Mouse (Mus musculus): Measurements from ENCODE around the gene Celf2. TPM values are rescaled to one million over a fixed set of nuclear protein-coding genes. Genes with fewer than 3 reads are reported as not detected.

Gene Celf2
- polyA plus RNA-seq, 1 experiment = 127 TPM

- TF ChIP-seq CTCF (IDR thresholded peaks at IDR 0.05; ENCODE audit: low read depth, low read length) = no peak
- Histone ChIP-seq H3K4me3 (ENCODE audit: insufficient read depth, low read length) (no peak overlapping the region), H3K4me1 (ENCODE audit: control insufficient read depth, insufficient read depth, low read length) (no peaks in the 10 kb centered on the region), H3K27ac (ENCODE audit: insufficient read depth, low read depth, low read length) (no peak overlapping the region)
Measured at GRCm38 (mm10) chr2:7395935-7396334, 113.4 kb downstream of the Celf2 start.

- H3K4me3 ChIP-seq (ENCODE audit: insufficient read depth, low read length) = no peak overlapping the region
- H3K27ac ChIP-seq (ENCODE audit: insufficient read depth, low read depth, low read length) = no peak overlapping the region
Measured at GRCm38 (mm10) chr2:7395473-7395872, 113.9 kb downstream of the Celf2 start.

GRCm38 (mm10) chr2:7392500-7392899 is 116.9 kb downstream of the Celf2 start:
- no peak overlapping the region for H3K27ac ChIP-seq (ENCODE audit: insufficient read depth, low read depth, low read length)
- H3K4me3 ChIP-seq (ENCODE audit: insufficient read depth, low read length) = no peak overlapping the region
- no peak for TF ChIP-seq POLR2A (IDR thresholded peaks at IDR 0.05; ENCODE audit: borderline replicate concordance, low read depth, low read length)
- no peak for TF ChIP-seq CTCF (IDR thresholded peaks at IDR 0.05; ENCODE audit: low read depth, low read length)
- no peaks in the 10 kb centered on the region for H3K4me1 ChIP-seq (ENCODE audit: control insufficient read depth, insufficient read depth, low read length)

More at GRCm38 (mm10) chr2:7395473-7395872, 113.9 kb downstream of the Celf2 start:
- TF ChIP-seq POLR2A (IDR thresholded peaks at IDR 0.05; ENCODE audit: borderline replicate concordance, low read depth, low read length) (no peak), CTCF (IDR thresholded peaks at IDR 0.05; ENCODE audit: low read depth, low read length) (no peak)
- H3K4me1 ChIP-seq (ENCODE audit: control insufficient read depth, insufficient read depth, low read length) = no peaks in the 10 kb centered on the region

DNA sequence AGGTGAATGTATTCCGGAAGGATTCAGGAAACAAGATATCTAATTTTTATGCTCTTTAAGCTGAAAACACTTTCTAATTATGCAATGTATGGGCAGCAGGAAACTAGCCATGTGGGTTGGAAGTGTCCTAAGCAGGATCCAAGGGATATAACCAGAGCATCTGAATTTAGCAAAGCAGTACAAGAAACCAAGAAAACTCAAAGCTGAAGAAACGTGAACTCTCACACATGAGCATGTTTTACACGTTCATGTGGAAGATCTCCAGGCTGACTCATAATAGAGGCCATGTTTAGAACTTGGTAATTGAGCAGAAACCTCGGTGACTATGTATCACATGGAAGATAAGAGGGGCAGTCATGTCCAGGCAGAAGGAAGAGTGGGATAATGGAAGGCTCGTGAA is 120.1 kb downstream of the Celf2 start:
- Histone ChIP-seq H3K27ac (ENCODE audit: insufficient read depth, low read depth, low read length) (no peak overlapping the region), H3K4me1 (ENCODE audit: control insufficient read depth, insufficient read depth, low read length) (no peaks in the 10 kb centered on the region), H3K4me3 (ENCODE audit: insufficient read depth, low read length) (no peak overlapping the region)
- TF ChIP-seq CTCF (IDR thresholded peaks at IDR 0.05; ENCODE audit: low read depth, low read length) = no peak
- no peak for TF ChIP-seq POLR2A (IDR thresholded peaks at IDR 0.05; ENCODE audit: borderline replicate concordance, low read depth, low read length)

GRCm38 (mm10) chr2:7378736-7379135 is 130.6 kb downstream of the Celf2 start:
- H3K27ac ChIP-seq (ENCODE audit: insufficient read depth, low read depth, low read length) = no peak overlapping the region
- H3K4me1 ChIP-seq (ENCODE audit: control insufficient read depth, insufficient read depth, low read length) = no peaks in the 10 kb centered on the region
- no peak overlapping the region for H3K4me3 ChIP-seq (ENCODE audit: insufficient read depth, low read length)
- TF ChIP-seq POLR2A (IDR thresholded peaks at IDR 0.05; ENCODE audit: borderline replicate concordance, low read depth, low read length) (no peak), CTCF (IDR thresholded peaks at IDR 0.05; ENCODE audit: low read depth, low read length) (no peak)

DNA sequence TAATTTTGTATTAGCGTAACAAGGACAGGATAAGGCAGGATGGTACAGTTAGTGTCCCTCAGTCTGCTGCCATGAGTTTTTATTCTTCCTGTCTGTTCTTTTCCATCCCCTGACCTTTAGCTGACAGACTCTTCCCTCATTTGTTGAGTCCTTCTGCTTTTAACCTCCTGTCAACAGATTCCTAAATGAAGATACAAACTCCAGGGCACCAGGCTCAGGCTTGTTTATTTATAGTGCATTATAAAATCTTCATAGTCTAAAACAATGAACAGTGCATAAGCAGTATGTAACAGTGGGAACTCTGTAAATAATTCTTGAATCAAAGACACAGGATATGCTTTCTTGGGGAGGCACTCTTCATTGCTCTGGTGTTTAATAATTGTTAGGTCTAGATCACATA is 131.5 kb downstream of the Celf2 start:
- Histone ChIP-seq H3K27ac (ENCODE audit: insufficient read depth, low read depth, low read length) (no peak overlapping the region), H3K4me3 (ENCODE audit: insufficient read depth, low read length) (no peak overlapping the region), H3K4me1 (ENCODE audit: control insufficient read depth, insufficient read depth, low read length) (no peaks in the 10 kb centered on the region)
- TF ChIP-seq POLR2A (IDR thresholded peaks at IDR 0.05; ENCODE audit: borderline replicate concordance, low read depth, low read length) (no peak), CTCF (IDR thresholded peaks at IDR 0.05; ENCODE audit: low read depth, low read length) (no peak)

DNA sequence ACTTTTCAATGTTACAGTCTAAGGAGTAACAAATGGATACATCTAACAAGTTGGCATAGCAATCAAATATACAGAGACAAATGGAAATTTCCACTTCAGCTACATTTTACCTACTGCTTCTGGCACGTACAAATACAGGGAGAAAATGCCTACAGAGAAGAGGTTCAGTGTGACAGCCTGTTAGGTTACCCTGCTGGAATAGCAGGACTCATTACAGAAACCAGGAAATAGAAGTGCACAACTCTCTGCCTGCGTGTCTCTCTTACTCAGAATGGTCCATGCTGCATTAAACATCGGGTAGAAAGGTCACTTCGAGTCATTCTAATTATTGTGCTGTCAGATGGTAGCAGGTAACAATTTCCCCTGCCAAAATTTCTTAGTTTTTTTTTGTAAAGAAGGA is 141.6 kb downstream of the Celf2 start:
- Histone ChIP-seq H3K27ac (ENCODE audit: insufficient read depth, low read depth, low read length) (no peak overlapping the region), H3K4me3 (ENCODE audit: insufficient read depth, low read length) (no peak overlapping the region), H3K4me1 (ENCODE audit: control insufficient read depth, insufficient read depth, low read length) (no peaks in the 10 kb centered on the region)
- TF ChIP-seq POLR2A (IDR thresholded peaks at IDR 0.05; ENCODE audit: borderline replicate concordance, low read depth, low read length) = no peak
- no peak for TF ChIP-seq CTCF (IDR thresholded peaks at IDR 0.05; ENCODE audit: low read depth, low read length)

DNA sequence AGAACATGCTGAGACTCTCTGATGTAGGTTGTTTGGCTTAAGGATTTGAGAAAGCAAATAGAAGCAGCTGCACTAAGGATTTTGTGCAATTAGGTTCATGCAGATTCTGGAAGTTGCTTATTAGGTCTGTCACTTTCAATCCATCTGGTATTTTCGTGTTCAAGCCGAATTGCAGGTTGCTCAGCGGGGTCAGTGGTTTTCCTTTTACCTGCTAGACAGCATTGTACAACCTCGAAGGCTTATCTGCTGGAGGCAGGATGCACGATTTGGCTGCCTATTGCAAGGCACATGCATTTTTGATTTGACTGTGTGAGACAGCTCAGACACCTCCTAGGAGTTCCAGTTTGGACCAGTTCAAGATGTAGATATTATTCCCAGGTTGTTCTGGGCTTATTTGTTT is 149.8 kb downstream of the Celf2 start:
- Histone ChIP-seq H3K4me1 (ENCODE audit: control insufficient read depth, insufficient read depth, low read length) (no peaks in the 10 kb centered on the region), H3K27ac (ENCODE audit: insufficient read depth, low read depth, low read length) (no peak overlapping the region), H3K4me3 (ENCODE audit: insufficient read depth, low read length) (no peak overlapping the region)
- TF ChIP-seq POLR2A (IDR thresholded peaks at IDR 0.05; ENCODE audit: borderline replicate concordance, low read depth, low read length) (no peak), CTCF (IDR thresholded peaks at IDR 0.05; ENCODE audit: low read depth, low read length) (no peak)

DNA sequence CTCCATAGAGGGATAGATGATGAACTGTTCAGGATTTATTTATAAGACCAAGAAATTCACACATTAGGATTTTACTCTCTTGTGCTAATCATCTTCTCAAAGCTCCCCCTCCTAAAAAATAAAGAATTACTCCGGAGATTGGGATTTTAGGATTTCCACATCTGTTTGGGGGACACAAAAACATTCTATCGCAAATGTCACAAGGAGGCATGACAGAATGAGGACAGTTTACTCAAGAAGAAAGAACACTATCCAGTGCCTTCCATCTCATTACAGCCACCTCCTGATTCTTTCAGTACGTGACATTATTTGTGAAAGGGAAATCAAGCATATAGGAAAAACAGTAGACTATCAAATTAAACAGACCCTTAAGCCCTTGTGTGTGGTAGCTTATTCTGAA is 150.5 kb downstream of the Celf2 start:
- Histone ChIP-seq H3K27ac (ENCODE audit: insufficient read depth, low read depth, low read length) (no peak overlapping the region), H3K4me1 (ENCODE audit: control insufficient read depth, insufficient read depth, low read length) (no peaks in the 10 kb centered on the region), H3K4me3 (ENCODE audit: insufficient read depth, low read length) (no peak overlapping the region)
- TF ChIP-seq CTCF (IDR thresholded peaks at IDR 0.05; ENCODE audit: low read depth, low read length) (no peak), POLR2A (IDR thresholded peaks at IDR 0.05; ENCODE audit: borderline replicate concordance, low read depth, low read length) (no peak)

DNA sequence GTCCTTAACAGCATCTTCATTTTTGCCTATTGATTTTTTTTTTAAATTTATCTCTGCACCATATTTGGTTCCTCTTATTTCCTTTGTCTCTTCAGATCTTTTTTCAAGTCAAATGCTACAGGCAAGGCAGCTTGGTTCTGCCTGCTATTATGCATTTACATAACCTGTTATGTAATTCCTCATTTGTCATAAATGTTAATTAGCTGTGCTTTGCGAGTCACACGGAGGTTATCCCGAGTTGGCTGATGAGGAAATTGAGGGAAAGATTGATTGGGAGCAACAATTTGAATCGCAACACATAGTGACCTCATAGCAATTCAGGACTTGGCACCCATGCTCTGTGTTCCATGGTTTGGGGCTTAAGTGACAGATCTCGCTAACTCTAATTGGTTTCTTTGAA is 158.1 kb downstream of the Celf2 start:
- no peak for TF ChIP-seq CTCF (IDR thresholded peaks at IDR 0.05; ENCODE audit: low read depth, low read length)
- TF ChIP-seq POLR2A (IDR thresholded peaks at IDR 0.05; ENCODE audit: borderline replicate concordance, low read depth, low read length) = no peak
- Histone ChIP-seq H3K4me3 (ENCODE audit: insufficient read depth, low read length) (no peak overlapping the region), H3K27ac (ENCODE audit: insufficient read depth, low read depth, low read length) (no peak overlapping the region), H3K4me1 (ENCODE audit: control insufficient read depth, insufficient read depth, low read length) (no peaks in the 10 kb centered on the region)

Data from bone marrow macrophage, adult 2 months (primary cell).